Mouse (Mus musculus) CH12.LX (cell line): ENCODE data around the gene Gusb. TPM values are rescaled to one million over a fixed set of nuclear protein-coding genes. Genes with fewer than 3 reads are reported as not detected.

Experiments
- DNase-seq: peaks from one replicate; pipeline ENCODE4 v3.0.0-alpha.2; 2013; ENCODE audit errors: extremely low read depth
- H3K27ac ChIP-seq: 2 replicates; pipeline ENCODE4 v1.5.1; 2012; ENCODE audit warnings: low read depth, mild to moderate bottlenecking, control low read depth, moderate library complexity; ENCODE audit not compliant: insufficient read depth
- H3K27me3 ChIP-seq: replicated peaks from 2 replicates; pipeline ENCODE3; 2012; ENCODE audit warnings: inconsistent platforms
- H3K36me3 ChIP-seq, 2 experiments: replicated peaks in 1 of 2; 2 replicates each; pipeline versions ENCODE3 to v1.6.1; 2012; ENCODE audit warnings: inconsistent platforms in 1 of 2, low read length in 1 of 2, mild to moderate bottlenecking in 1 of 2, mixed read lengths in 1 of 2, moderate library complexity in 1 of 2; ENCODE audit not compliant: control insufficient read depth in 1 of 2, insufficient read depth in 1 of 2
- H3K4me1 ChIP-seq, 2 experiments: 2 replicates each; pipeline ENCODE4 v1.6.1; 2012; ENCODE audit warnings: inconsistent platforms in 1 of 2, moderate library complexity in 1 of 2; ENCODE audit not compliant: insufficient read depth in 2 of 2, control insufficient read depth in 1 of 2
- H3K4me2 ChIP-seq: 2 replicates; pipeline ENCODE4 v1.6.1; 2012; ENCODE audit warnings: low read depth, mild to moderate bottlenecking, control low read depth; ENCODE audit not compliant: poor library complexity, insufficient read depth, severe bottlenecking
- H3K4me3 ChIP-seq, 3 experiments: fragments of 150-350 bp in 1 of 3; sonication (generic) in 1 of 3; replicated peaks in 1 of 3; 2 replicates each; pipeline versions ENCODE3 to v1.5.1; 2011 to 2012; ENCODE audit warnings: low read depth in 2 of 3, low read length in 2 of 3, mild to moderate bottlenecking in 2 of 3, moderate library complexity in 2 of 3, control low read depth in 1 of 3, improper control_type of control experiment in 1 of 3, inconsistent platforms in 1 of 3, mixed read lengths in 1 of 3; ENCODE audit not compliant: poor library complexity in 1 of 3
- H3K79me2 ChIP-seq: replicated peaks from 2 replicates; pipeline ENCODE4 v1.6.1; 2012; ENCODE audit warnings: mild to moderate bottlenecking, moderate library complexity; ENCODE audit not compliant: control insufficient read depth, poor library complexity, insufficient read depth, severe bottlenecking; ENCODE audit errors: extremely low read depth
- H3K9ac ChIP-seq: 2 replicates; pipeline ENCODE4 v1.6.1; 2012; ENCODE audit warnings: low read depth, mild to moderate bottlenecking, control low read depth, moderate library complexity; ENCODE audit not compliant: insufficient read depth
- H3K9me3 ChIP-seq: replicated peaks from 2 replicates; pipeline ENCODE3; 2012; ENCODE audit warnings: low read length, inconsistent platforms, mixed read lengths
- CHD2 ChIP-seq: IDR thresholded peaks from 2 replicates; pipeline ENCODE4 v1.6.1; 2011; ENCODE audit warnings: low read length, improper control_type of control experiment
- ETS1 ChIP-seq: conservative IDR thresholded peaks from 2 replicates; pipeline ENCODE4 v1.6.1; 2012; ENCODE audit warnings: low read depth, mild to moderate bottlenecking, inconsistent platforms, low read length, improper control_type of control experiment, moderate library complexity
- IRF4 ChIP-seq: IDR thresholded peaks from 2 replicates; pipeline ENCODE4 v1.6.1; 2014; ENCODE audit warnings: low read depth, mild to moderate bottlenecking, inconsistent platforms, low read length, improper control_type of control experiment
- JUND ChIP-seq: conservative IDR thresholded peaks from 2 replicates; pipeline ENCODE4 v1.6.1; 2011; ENCODE audit warnings: low read depth, low read length, improper control_type of control experiment
- MAFK ChIP-seq: IDR thresholded peaks from 2 replicates; pipeline ENCODE4 v1.6.1; 2011; ENCODE audit warnings: low read length, improper control_type of control experiment; ENCODE audit not compliant: insufficient replicate concordance
- MAX ChIP-seq: IDR thresholded peaks from 2 replicates; pipeline ENCODE4 v1.6.1; 2011; ENCODE audit warnings: low read length, improper control_type of control experiment
- MAZ ChIP-seq: IDR thresholded peaks from 2 replicates; pipeline ENCODE4 v1.6.1; 2012; ENCODE audit warnings: low read depth, mild to moderate bottlenecking, inconsistent platforms, low read length, improper control_type of control experiment, moderate library complexity
- MEF2A ChIP-seq: IDR thresholded peaks from 2 replicates; pipeline ENCODE4 v1.6.1; 2014; ENCODE audit warnings: low read depth, mild to moderate bottlenecking, inconsistent platforms, low read length, improper control_type of control experiment, borderline replicate concordance
- MXI1 ChIP-seq: IDR thresholded peaks from 2 replicates; pipeline ENCODE4 v1.6.1; 2011; ENCODE audit warnings: mild to moderate bottlenecking, low read depth, low read length, improper control_type of control experiment
- MYC ChIP-seq: IDR thresholded peaks from 2 replicates; pipeline ENCODE4 v1.6.1; 2011; ENCODE audit warnings: low read depth, mild to moderate bottlenecking, improper control_type of control experiment, low read length
- NRF1 ChIP-seq: IDR thresholded peaks from 2 replicates; pipeline ENCODE4 v1.6.1; 2014; ENCODE audit warnings: low read depth, mild to moderate bottlenecking, inconsistent platforms, low read length, improper control_type of control experiment, moderate library complexity
- POLR2A ChIP-seq: IDR thresholded peaks from 2 replicates; pipeline ENCODE4 v1.6.1; 2011; ENCODE audit warnings: low read depth, mild to moderate bottlenecking, improper control_type of control experiment, low read length
- POLR2AphosphoS2 ChIP-seq: IDR thresholded peaks from 2 replicates; pipeline ENCODE4 v1.6.1; 2011; ENCODE audit warnings: low read depth, low read length, improper control_type of control experiment
- RAD21 ChIP-seq: IDR thresholded peaks from 2 replicates; pipeline ENCODE4 v1.6.1; 2011; ENCODE audit warnings: low read depth, mild to moderate bottlenecking, low read length, improper control_type of control experiment, moderate library complexity
- RCOR1 ChIP-seq: conservative IDR thresholded peaks from 2 replicates; pipeline ENCODE4 v1.6.1; 2012; ENCODE audit warnings: low read depth, mild to moderate bottlenecking, inconsistent platforms, low read length, improper control_type of control experiment
- TCF12 ChIP-seq: IDR thresholded peaks from 2 replicates; pipeline ENCODE4 v1.6.1; 2014; ENCODE audit warnings: low read depth, mild to moderate bottlenecking, inconsistent platforms, low read length, improper control_type of control experiment
- ZC3H11A ChIP-seq: IDR thresholded peaks from 2 replicates; pipeline ENCODE4 v1.6.1; 2012; ENCODE audit warnings: low read depth, mild to moderate bottlenecking, inconsistent platforms, low read length, improper control_type of control experiment
- ZNF384 ChIP-seq: IDR thresholded peaks from 2 replicates; pipeline ENCODE4 v1.6.1; 2012; ENCODE audit warnings: low read depth, low read length, improper control_type of control experiment, inconsistent platforms
- dilution Hi-C: fragments of 300-500 bp; cut with MboI; formaldehyde crosslinking; loops from 2 replicates; pipeline ENCODE4 v1.14.3; 2020; ENCODE audit warnings: low sequenced_read_pairs; ENCODE audit not compliant: extremely low pct_unique_long_range_greater_than_20kb, extremely low pct_ligation_motif_present
- in situ Hi-C: fragments of 300-500 bp; cut with MboI; formaldehyde crosslinking; loops from 3 replicates; pipeline ENCODE4 v1.14.3; 2019; ENCODE audit warnings: low sequenced_read_pairs, low pct_ligation_motif_present, low pct_unique_long_range_greater_than_20kb, mixed read lengths
- polyA plus RNA-seq: library from polyadenylated mRNA; unstranded; fragments of >175 nt; gene quantifications from 2 replicates; pipeline ENCODE4 v1.2.1, GENCODE M21; 2012; ENCODE audit warnings: low read depth; ENCODE audit not compliant: insufficient read length
- total RNA-seq, 2 experiments: library from RNA; depleted of rRNA; stranded (reverse); fragments of 300-350 nt in 1 of 2; fragments of >200 nt in 1 of 2; gene quantifications; 2 replicates each; pipeline ENCODE4 v1.2.3; 2012 to 2014

Gene Gusb
- total and polyA plus RNA-seq, 3 experiments = 73.4 to 210 (median 187) TPM

GRCm38 (mm10) chr5:130023067-130023766, 20.4 kb upstream of the Gusb start:
- H3K36me3 ChIP-seq = peaks cover 8 to 25% of the 10 kb centered on the region in 2 experiments
- H3K27me3 ChIP-seq = peaks cover 6% of the 10 kb centered on the region
- H3K79me2 ChIP-seq = no peaks in the 10 kb centered on the region
- H3K4me3 ChIP-seq = peak overlapping the region; percentile 65 to 100 (median 99)
- dilution Hi-C loops = no loop called here
- in situ Hi-C loops = no loop called here
- TF ChIP-seq MAX (peak; percentile 56; the same call in 1 of the 2 replicates), MEF2A (no peak), MXI1 (peak; percentile 31; the same call in 1 of the 2 replicates), ZNF384 (peak; percentile 64)
- no peak for DNase-seq
- H3K4me2 ChIP-seq = peak overlapping the region; percentile 76
- H3K27ac ChIP-seq = no peak overlapping the region
- no peaks in the 10 kb centered on the region for H3K9me3 ChIP-seq
- peak overlapping the region; percentile 91; the same call in 1 of the 2 replicates for H3K9ac ChIP-seq
- peaks cover 22 to 46% of the 10 kb centered on the region in 2 experiments for H3K4me1 ChIP-seq

GRCm38 (mm10) chr5:130022366-130022765, 19.5 kb upstream of the Gusb start:
- Histone ChIP-seq H3K27me3 (peaks cover 4% of the 10 kb centered on the region), H3K79me2 (no peaks in the 10 kb centered on the region), H3K4me3 (no peak overlapping the region), H3K4me2 (no peak overlapping the region), H3K9me3 (no peaks in the 10 kb centered on the region), H3K36me3 (peaks cover 13 to 33% of the 10 kb centered on the region in 2 experiments), H3K27ac (no peak overlapping the region), H3K9ac (no peak overlapping the region), H3K4me1 (peaks cover 22 to 46% of the 10 kb centered on the region in 2 experiments)
- dilution Hi-C loops (no loop called here), in situ Hi-C loops (no loop called here)
- TF ChIP-seq RAD21 (no peak), MYC (no peak), RCOR1 (no peak), MAFK (no peak), NRF1 (no peak)
- no peak for DNase-seq

- H3K36me3 ChIP-seq = peaks cover 18 to 41% of the 10 kb centered on the region in 2 experiments
- TF ChIP-seq CHD2 (no peak; the same call in 1 of the 2 replicates), POLR2AphosphoS2 (no peak), POLR2A (no peak), MAFK (no peak), JUND (no peak), ZC3H11A (no peak), IRF4 (no peak), ETS1 (peak; percentile 23; the same call in 1 of the 2 replicates), MAZ (0 out of 2 replicates have a peak, but pooled peaks have one; percentile 12), TCF12 (peak; percentile 27; the same call in 1 of the 2 replicates), ZNF384 (no peak)
- DNase-seq = peak; percentile 56
- dilution Hi-C loops (no loop called here), in situ Hi-C loops (no loop called here)
- 0 out of 2 replicates have a peak overlapping the region, but pooled peaks have one; percentile 3 for H3K9ac ChIP-seq
- no peaks in the 10 kb centered on the region for H3K9me3 ChIP-seq
- peak overlapping the region; percentile 37 for H3K4me2 ChIP-seq
- H3K79me2 ChIP-seq = no peaks in the 10 kb centered on the region
- H3K27me3 ChIP-seq = peaks cover 2% of the 10 kb centered on the region
- H3K27ac ChIP-seq = no peak overlapping the region; the same call in 1 of the 2 replicates
- H3K4me3 ChIP-seq = no peak overlapping the region
- peaks cover 22 to 46% of the 10 kb centered on the region in 2 experiments for H3K4me1 ChIP-seq
These were observed 18.6 kb upstream of the Gusb start for GRCm38 (mm10) chr5:130021361-130021966.
